Mouse (Mus musculus) Patski (cell line): ENCODE data around the gene Neo1. TPM values are rescaled to one million over a fixed set of nuclear protein-coding genes. Genes with fewer than 3 reads are reported as not detected.

ENCODE experiments used
- ATAC-seq: fragments of 100-300 bp; one replicate; pipeline ENCODE4 v1.8.0; 2021
- CTCF ChIA-PET: fragments of 350-600 bp; sonication (Branson Sonifier 250); formaldehyde crosslinking; loops from one replicate; lab custom pipeline; 2022; ENCODE audit warnings: inconsistent platforms; lab: Charles Lee
- POLR2A ChIA-PET: fragments of 350-600 bp; sonication (Branson Sonifier 250); formaldehyde crosslinking; loops from one replicate; lab custom pipeline; 2022; ENCODE audit warnings: antibody characterized with exemption, inconsistent platforms; lab: Charles Lee
- DNase-seq: peaks from one replicate; pipeline ENCODE4 v3.0.0-alpha.2; 2011; ENCODE audit warnings: low read depth, low spot score
- H3K27me3 ChIP-seq: fragments of 371-371 bp; one replicate; pipeline ENCODE4 v1.5.1; 2021
- CTCF ChIP-seq: fragments of 100-300 bp; IDR thresholded peaks from one replicate; pipeline ENCODE4 v1.5.1; 2021
- in situ Hi-C: fragments of 300-500 bp; cut with MboI; formaldehyde crosslinking; loops from 3 replicates; pipeline ENCODE4 v1.11.1; 2018; ENCODE audit warnings: low pct_unique_long_range_greater_than_20kb, mixed read lengths
- polyA plus RNA-seq: library from polyadenylated mRNA; unstranded; gene quantifications from one replicate; pipeline ENCODE4 v1.2.3, GENCODE M21; 2021

Gene Neo1
- polyA plus RNA-seq, 1 experiment from 2014 or later, result 49.0 TPM

- H3K27me3 ChIP-seq, result no peaks in the 10 kb centered on the region
- in situ Hi-C loops, result loop anchor here (5.0 to 25.0 kb wide), 4 partner anchors 164 to 534 kb away; no protein-coding TSS in a partner anchor
- ChIA-PET POLR2A (no interaction called here), CTCF (no interaction called here)
- ATAC-seq (no peak), DNase-seq (no peak)
- no peak for TF ChIP-seq CTCF
Observed at GRCm38 (mm10) chr9:58871141-58871540, 165.1 kb downstream of the Neo1 start.

- CTCF ChIA-PET, result interaction anchor here (1.8 kb wide), 1 partner anchor 10 kb away, joined by 4 read pairs; no protein-coding TSS in a partner anchor
- DNase-seq, result no peak
- no peak for TF ChIP-seq CTCF
- no peak for ATAC-seq
- POLR2A ChIA-PET, result interaction anchor here (0.6 kb wide), 1 partner anchor 38 kb away, joined by 3 read pairs; no protein-coding TSS in a partner anchor
- H3K27me3 ChIP-seq, result no peaks in the 10 kb centered on the region
- in situ Hi-C loops, result loop anchor here (25.0 kb wide), 1 partner anchor 527 kb away; no protein-coding TSS in a partner anchor
Observed at GRCm38 (mm10) chr9:58863826-58864225, 172.4 kb downstream of the Neo1 start.

GRCm38 (mm10) chr9:58859080-58859635 lies 177.1 kb downstream of the Neo1 start:
- DNase-seq (no peak), ATAC-seq (no peak)
- ChIA-PET CTCF (no interaction called here), POLR2A (no interaction called here)
- peaks cover 3% of the 10 kb centered on the region for H3K27me3 ChIP-seq
- in situ Hi-C loops, result loop anchor here (25.0 kb wide), 1 partner anchor 522 kb away; no protein-coding TSS in a partner anchor
- TF ChIP-seq CTCF, result no peak

GRCm38 (mm10) chr9:58854931-58855330 lies 181.3 kb downstream of the Neo1 start:
- ChIA-PET CTCF (no interaction called here), POLR2A (no interaction called here)

GRCm38 (mm10) chr9:58849576-58850315 lies 186.5 kb downstream of the Neo1 start:
- TF ChIP-seq CTCF, result no peak
- CTCF ChIA-PET, result no interaction called here
- no peak for ATAC-seq
- peaks cover 55% of the 10 kb centered on the region for H3K27me3 ChIP-seq
- POLR2A ChIA-PET, result no interaction called here
- in situ Hi-C loops, result loop anchor here (25.0 kb wide), 1 partner anchor 512 kb away; no protein-coding TSS in a partner anchor
- no peak for DNase-seq

More at GRCm38 (mm10) chr9:58854931-58855330, 181.3 kb downstream of the Neo1 start:
- DNase-seq (no peak), ATAC-seq (no peak)
- TF ChIP-seq CTCF, result no peak
- in situ Hi-C loops, result loop anchor here (25.0 kb wide), 1 partner anchor 518 kb away; no protein-coding TSS in a partner anchor
- H3K27me3 ChIP-seq, result peaks cover 18% of the 10 kb centered on the region

GRCm38 (mm10) chr9:58847676-58848075 lies 188.6 kb downstream of the Neo1 start:
- in situ Hi-C loops, result no loop called here
- no peak for DNase-seq
- TF ChIP-seq CTCF, result no peak
- H3K27me3 ChIP-seq, result peaks cover 60% of the 10 kb centered on the region
- POLR2A ChIA-PET, result no interaction called here
- CTCF ChIA-PET, result interaction anchor here (1.3 kb wide), 1 partner anchor 20 kb away, joined by 3 read pairs; no protein-coding TSS in a partner anchor
- no peak for ATAC-seq

GRCm38 (mm10) chr9:58847008-58847407 lies 189.2 kb downstream of the Neo1 start:
- ATAC-seq (no peak), DNase-seq (no peak)
- no peak for TF ChIP-seq CTCF
- ChIA-PET POLR2A (no interaction called here), CTCF (interaction anchor here (1.3 kb wide), 1 partner anchor 19 kb away, joined by 3 read pairs; no protein-coding TSS in a partner anchor)
- peaks cover 60% of the 10 kb centered on the region for H3K27me3 ChIP-seq
- in situ Hi-C loops, result no loop called here

GRCm38 (mm10) chr9:58844597-58844996 lies 191.6 kb downstream of the Neo1 start:
- in situ Hi-C loops, result no loop called here
- peaks cover 49% of the 10 kb centered on the region for H3K27me3 ChIP-seq
- no peak for TF ChIP-seq CTCF
- DNase-seq (no peak), ATAC-seq (no peak)
- CTCF ChIA-PET, result no interaction called here
- POLR2A ChIA-PET, result no interaction called here

- in situ Hi-C loops, result no loop called here
- DNase-seq, result peak; percentile 33
- ChIA-PET POLR2A (interaction anchor here (0.6 kb wide), 1 partner anchor 69 kb away, joined by 3 read pairs; no protein-coding TSS in a partner anchor), CTCF (no interaction called here)
- H3K27me3 ChIP-seq, result peaks cover 41% of the 10 kb centered on the region
- TF ChIP-seq CTCF, result no peak
- no peak for ATAC-seq
Observed at GRCm38 (mm10) chr9:58841655-58842054, 194.6 kb downstream of the Neo1 start.

- POLR2A ChIA-PET, result interaction anchor here (0.6 to 0.7 kb wide), 2 partner anchors 8 to 226 kb away, joined by 3 read pairs; no protein-coding TSS in a partner anchor
- in situ Hi-C loops, result no loop called here
- CTCF ChIA-PET, result no interaction called here
- TF ChIP-seq CTCF, result no peak
- ATAC-seq, result no peak
- peaks cover 32% of the 10 kb centered on the region for H3K27me3 ChIP-seq
- DNase-seq, result no peak
Observed at GRCm38 (mm10) chr9:58838504-58838903, 197.7 kb downstream of the Neo1 start.
